Mouse (Mus musculus) heart, adult 2 months (tissue): Measurements from ENCODE around the gene Gm17349.

Experiments
- CTCF ChIP-seq: fragments of 200-600 bp; IDR thresholded peaks from 2 replicates; pipeline ENCODE4 v1.8.1; 2022; ENCODE audit warnings: antibody characterized with exemption, mild to moderate bottlenecking, moderate library complexity
- EP300 ChIP-seq: fragments of 200-500 bp; IDR thresholded peaks from 2 replicates; pipeline ENCODE4 v1.6.1; 2011; ENCODE audit warnings: low read depth, low read length, control low read depth; ENCODE audit not compliant: insufficient read depth
- POLR2A ChIP-seq: fragments of 200-500 bp; IDR thresholded peaks from 2 replicates; pipeline ENCODE4 v1.6.1; 2011; ENCODE audit warnings: mild to moderate bottlenecking, low read depth, low read length, control low read depth; ENCODE audit not compliant: insufficient read depth

DNA sequence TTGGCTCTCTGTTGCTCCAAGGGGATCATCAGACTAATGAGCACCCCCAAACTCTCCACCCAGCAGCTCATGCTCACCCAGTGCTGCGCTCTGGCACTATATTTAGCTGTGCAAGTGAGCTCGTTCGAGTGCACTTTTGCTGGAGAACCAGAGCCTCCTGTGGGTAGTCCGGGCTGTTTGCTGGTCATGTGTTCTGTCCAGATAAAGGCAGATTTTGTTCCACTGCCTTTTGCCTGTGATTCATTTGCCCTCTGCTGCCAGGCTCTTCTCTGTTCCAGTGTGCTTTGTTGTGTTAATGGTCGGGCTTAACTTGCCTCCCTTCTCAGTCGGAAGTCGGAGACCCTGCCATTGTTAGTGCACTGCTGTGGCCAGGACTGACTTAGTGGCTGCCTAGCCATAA is 409 bp downstream of the Gm17349 start:
- TF ChIP-seq CTCF = peak; percentile 3; the same call in 1 of the 2 replicates
- TF ChIP-seq POLR2A = peak; percentile 79
- TF ChIP-seq EP300 = peak; percentile 47; the same call in 1 of the 2 replicates
